ENCODE assay signal across 14 mouse cellular contexts in the genomic region with DNA sequence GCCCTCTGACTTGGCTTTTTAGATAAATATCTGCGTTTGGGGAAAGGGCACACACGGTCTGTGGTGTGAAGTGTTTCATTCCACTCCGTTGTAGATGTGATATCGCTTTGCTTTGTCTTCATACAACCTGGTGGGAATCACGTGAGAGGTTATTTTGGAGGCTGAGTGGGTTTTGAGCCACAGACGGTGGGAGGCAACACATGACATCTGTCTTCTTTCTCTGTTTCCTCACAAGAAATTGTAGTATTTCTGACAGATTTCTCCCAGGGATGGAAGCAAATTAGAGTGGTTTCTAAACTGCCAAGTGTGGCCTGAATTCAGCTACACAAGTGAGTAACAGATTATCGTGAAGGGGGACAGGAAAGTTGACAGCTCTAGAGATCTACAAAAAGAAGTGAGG.
"Had no signal": no experiment of that assay in that cellular context is flagged by ENCODE, and none has a peak within 500 bp of the region (broad histone marks: within the 10 kb centered on the region; RNA-seq: fewer than 3 reads in every experiment).

No protein-coding gene starts in this region.

- H3K4me3 ChIP-seq: limb, embryonic 13.5 days; midbrain, embryonic 10.5 days; myocyte; neural tube, embryonic 15.5 days had no signal

- H3K27me3 ChIP-seq: limb, embryonic 13.5 days; neural tube, embryonic 15.5 days had no signal

- H3K4me2 ChIP-seq: limb, embryonic 13.5 days; neural tube, embryonic 15.5 days had no signal

- H3K36me3 ChIP-seq: limb, embryonic 13.5 days; midbrain, embryonic 10.5 days; neural tube, embryonic 15.5 days had no signal

- H3K9me3 ChIP-seq: limb, embryonic 13.5 days; midbrain, embryonic 10.5 days; neural tube, embryonic 15.5 days had no signal

- DNase-seq: kidney, adult 8-10 months; kidney, postnatal 25 days; lung, adult 18-20 months; lung, postnatal 36 days; midbrain, embryonic 14.5 days; thymus, postnatal 4 days had no signal

- H3K4me1 ChIP-seq: limb, embryonic 13.5 days; midbrain, embryonic 10.5 days; neural tube, embryonic 15.5 days had no signal

- H3K9ac ChIP-seq: limb, embryonic 13.5 days; liver, embryonic 14.5 days; neural tube, embryonic 15.5 days had no signal

- H3K27ac ChIP-seq: limb, embryonic 13.5 days; liver, embryonic 14.5 days; midbrain, embryonic 10.5 days; neural tube, embryonic 15.5 days had no signal

- ATAC-seq: inflammation-experienced regulatory T-cells, adult 6 months; intestine, postnatal 0 days; lung, postnatal 0 days had no signal
